Mouse (Mus musculus): ENCODE measurements around the gene Fbxo34. TPM values are rescaled to one million over a fixed set of nuclear protein-coding genes. Genes with fewer than 3 reads are reported as not detected.
A peak's percentile ranks its signal among the peaks of the same experiment; 100 is the strongest.

Fbxo34 gene
- polyA plus RNA-seq, 1 experiment, result 10.2 TPM

DNA sequence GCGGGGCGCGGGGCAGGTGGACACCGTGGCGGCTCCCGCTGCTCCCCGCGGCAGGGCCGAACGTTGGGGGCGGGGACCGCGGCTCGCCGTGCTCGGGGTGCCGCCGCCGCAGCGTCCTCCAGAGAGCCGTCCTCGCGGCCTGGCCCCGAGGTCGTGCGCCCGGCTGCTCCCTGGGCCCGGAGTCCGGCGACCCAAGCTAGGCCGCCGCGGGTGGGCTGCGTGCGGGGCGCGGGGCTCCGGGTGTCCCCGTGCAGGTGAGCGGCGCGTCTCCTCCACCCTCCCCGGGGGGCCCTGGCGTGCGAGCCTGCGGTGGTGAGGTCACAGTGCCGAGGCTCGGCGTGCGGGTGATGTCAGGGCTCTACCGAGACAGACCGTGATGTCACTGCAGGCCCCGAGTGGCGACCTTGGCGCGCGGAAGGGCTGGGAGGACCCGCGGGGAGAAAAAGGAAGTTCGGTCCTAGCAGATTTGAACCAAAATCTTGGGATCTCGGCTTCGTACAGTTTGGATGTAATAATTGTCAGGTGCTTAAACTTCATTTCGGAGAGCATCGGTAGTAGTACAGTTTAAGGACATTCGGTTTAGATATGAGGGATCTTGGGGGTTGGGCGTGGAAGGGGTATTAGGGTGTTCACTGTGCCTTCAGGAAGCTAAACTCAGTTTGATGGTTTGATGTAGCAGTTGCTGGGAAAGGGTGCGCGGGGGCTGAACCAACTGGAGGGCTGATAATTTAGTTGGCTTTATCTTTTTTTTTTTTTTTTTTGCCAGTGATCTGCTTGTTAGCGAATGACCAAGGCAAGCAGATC is 22.7 kb downstream of the Fbxo34 start:
- Histone ChIP-seq H3K4me3 (ENCODE audit: insufficient read depth, low read depth, low read length) (peak overlapping the region; percentile 99), H3K27me3 (replicated peaks; ENCODE audit: control insufficient read depth, insufficient read depth, low read length) (no peaks in the 10 kb centered on the region), H3K27ac (ENCODE audit: insufficient read depth, low read depth, low read length) (peak overlapping the region; percentile 68), H3K36me3 (ENCODE audit: control insufficient read depth, insufficient read depth, low read length) (no peaks in the 10 kb centered on the region), H3K4me1 (ENCODE audit: control insufficient read depth, insufficient read depth, low read length) (peaks cover 7% of the 10 kb centered on the region; the same call in 1 of the 2 replicates)
- TF ChIP-seq CTCF (conservative IDR thresholded peaks at IDR 0.05; ENCODE audit: insufficient read depth, insufficient read length, low read depth, low read length) (no peak), POLR2A (IDR thresholded peaks at IDR 0.05; ENCODE audit: low read depth, low read length) (no peak)
- 1% methylated on average over 69 of the region's 69 CpGs for WGBS
- DNase-seq, result peak; percentile 61

- 61% methylated on average over 9 of the region's 9 CpGs for WGBS
- Histone ChIP-seq H3K4me3 (ENCODE audit: insufficient read depth, low read depth, low read length) (no peak overlapping the region), H3K4me1 (ENCODE audit: control insufficient read depth, insufficient read depth, low read length) (peaks cover 7% of the 10 kb centered on the region; the same call in 1 of the 2 replicates), H3K27ac (ENCODE audit: insufficient read depth, low read depth, low read length) (no peak overlapping the region), H3K36me3 (ENCODE audit: control insufficient read depth, insufficient read depth, low read length) (no peaks in the 10 kb centered on the region), H3K27me3 (replicated peaks; ENCODE audit: control insufficient read depth, insufficient read depth, low read length) (no peaks in the 10 kb centered on the region)
- TF ChIP-seq CTCF (conservative IDR thresholded peaks at IDR 0.05; ENCODE audit: insufficient read depth, insufficient read length, low read depth, low read length), result no peak
- no peak for TF ChIP-seq POLR2A (IDR thresholded peaks at IDR 0.05; ENCODE audit: low read depth, low read length)
- DNase-seq, result peak; percentile 47
Measured at GRCm38 (mm10) chr14:47473891-47474290, 23.7 kb downstream of the Fbxo34 start.

GRCm38 (mm10) chr14:47474571-47475254 is 24.5 kb downstream of the Fbxo34 start:
- Histone ChIP-seq H3K36me3 (ENCODE audit: control insufficient read depth, insufficient read depth, low read length) (no peaks in the 10 kb centered on the region), H3K27me3 (replicated peaks; ENCODE audit: control insufficient read depth, insufficient read depth, low read length) (no peaks in the 10 kb centered on the region), H3K4me1 (ENCODE audit: control insufficient read depth, insufficient read depth, low read length) (peaks cover 7% of the 10 kb centered on the region; the same call in 1 of the 2 replicates), H3K4me3 (ENCODE audit: insufficient read depth, low read depth, low read length) (no peak overlapping the region), H3K27ac (ENCODE audit: insufficient read depth, low read depth, low read length) (no peak overlapping the region)
- DNase-seq, result no peak
- WGBS, result 74% methylated on average over 8 of the region's 8 CpGs
- no peak for TF ChIP-seq POLR2A (IDR thresholded peaks at IDR 0.05; ENCODE audit: low read depth, low read length)

DNA sequence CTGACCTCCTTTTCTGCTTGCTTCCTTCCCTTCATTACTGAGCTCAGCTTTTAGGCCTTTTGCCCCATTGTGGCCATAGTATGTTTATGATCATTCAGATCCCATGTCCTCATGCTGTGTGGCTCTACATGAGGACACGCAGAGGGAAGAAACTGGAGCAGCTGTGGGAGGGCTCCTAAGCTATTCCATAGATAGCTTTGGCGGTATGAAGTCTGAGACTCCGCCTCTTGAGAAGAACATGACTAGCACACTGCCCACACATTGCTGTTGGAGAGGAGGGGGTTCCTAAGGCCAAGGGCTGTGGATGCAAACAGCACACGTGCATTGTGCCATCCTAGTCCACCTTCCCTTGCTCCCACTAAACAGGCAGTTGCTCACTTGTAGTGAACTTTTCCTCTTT is 26.0 kb downstream of the Fbxo34 start:
- 79% methylated on average over 4 of the region's 4 CpGs for WGBS
- peaks cover 7% of the 10 kb centered on the region; the same call in 1 of the 2 replicates for H3K4me1 ChIP-seq (ENCODE audit: control insufficient read depth, insufficient read depth, low read length)
- H3K4me3 ChIP-seq (ENCODE audit: insufficient read depth, low read depth, low read length), result no peak overlapping the region
- H3K27ac ChIP-seq (ENCODE audit: insufficient read depth, low read depth, low read length), result no peak overlapping the region
- no peaks in the 10 kb centered on the region for H3K36me3 ChIP-seq (ENCODE audit: control insufficient read depth, insufficient read depth, low read length)
- TF ChIP-seq POLR2A (IDR thresholded peaks at IDR 0.05; ENCODE audit: low read depth, low read length) (no peak), CTCF (conservative IDR thresholded peaks at IDR 0.05; ENCODE audit: insufficient read depth, insufficient read length, low read depth, low read length) (no peak)
- H3K27me3 ChIP-seq (replicated peaks; ENCODE audit: control insufficient read depth, insufficient read depth, low read length), result no peaks in the 10 kb centered on the region
- no peak for DNase-seq

DNA sequence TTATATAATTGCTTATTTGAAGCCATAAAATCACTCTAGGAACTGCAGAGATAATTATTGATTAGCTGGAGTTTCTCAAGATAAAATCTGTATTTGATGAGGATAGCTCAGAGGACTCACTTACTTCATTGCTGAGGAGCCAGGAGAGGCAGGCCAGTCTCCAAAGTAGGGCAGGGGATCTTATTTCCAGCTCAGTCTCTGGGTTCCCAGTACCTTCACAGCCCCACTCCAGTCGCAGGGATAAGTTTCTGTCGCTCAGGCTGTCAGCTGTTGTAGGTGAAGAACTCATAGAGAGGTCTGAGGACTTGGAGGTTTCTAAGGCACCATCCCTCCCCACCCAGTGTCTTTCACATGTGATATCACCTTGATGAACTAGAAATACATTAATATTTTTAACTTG is 27.5 kb downstream of the Fbxo34 start:
- no peaks in the 10 kb centered on the region for H3K36me3 ChIP-seq (ENCODE audit: control insufficient read depth, insufficient read depth, low read length)
- no peak for DNase-seq
- 79% methylated on average over 2 of the region's 2 CpGs for whole genome bisulfite sequencing
- TF ChIP-seq POLR2A (IDR thresholded peaks at IDR 0.05; ENCODE audit: low read depth, low read length), result no peak
- no peak for TF ChIP-seq CTCF (conservative IDR thresholded peaks at IDR 0.05; ENCODE audit: insufficient read depth, insufficient read length, low read depth, low read length)
- H3K27ac ChIP-seq (ENCODE audit: insufficient read depth, low read depth, low read length), result no peak overlapping the region
- H3K4me3 ChIP-seq (ENCODE audit: insufficient read depth, low read depth, low read length), result no peak overlapping the region
- H3K27me3 ChIP-seq (replicated peaks; ENCODE audit: control insufficient read depth, insufficient read depth, low read length), result no peaks in the 10 kb centered on the region
- H3K4me1 ChIP-seq (ENCODE audit: control insufficient read depth, insufficient read depth, low read length), result peaks cover 7% of the 10 kb centered on the region; the same call in 1 of the 2 replicates

DNA sequence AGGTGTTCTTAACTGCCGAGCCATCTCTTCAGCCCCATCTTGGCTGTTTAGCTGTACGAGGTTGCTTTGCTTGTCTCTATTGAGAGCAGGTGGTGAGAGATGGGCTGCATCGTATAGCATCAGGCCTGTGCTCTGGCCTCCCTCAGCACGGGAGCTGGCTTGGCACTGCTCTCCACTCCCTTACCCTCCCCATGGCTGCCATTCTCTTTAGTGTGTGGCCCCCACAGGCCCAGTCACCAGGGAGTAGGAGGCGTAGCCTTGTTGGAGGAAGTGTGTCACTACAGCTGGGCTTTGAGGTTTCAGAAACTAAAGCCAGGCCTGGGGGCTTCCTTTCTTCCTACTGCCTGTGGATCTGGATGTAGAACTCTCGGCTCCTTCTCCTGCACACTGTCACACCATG is 32.0 kb downstream of the Fbxo34 start:
- peaks cover 4% of the 10 kb centered on the region; the same call in 1 of the 2 replicates for H3K4me1 ChIP-seq (ENCODE audit: control insufficient read depth, insufficient read depth, low read length)
- no peaks in the 10 kb centered on the region for H3K27me3 ChIP-seq (replicated peaks; ENCODE audit: control insufficient read depth, insufficient read depth, low read length)
- H3K36me3 ChIP-seq (ENCODE audit: control insufficient read depth, insufficient read depth, low read length), result no peaks in the 10 kb centered on the region
- no peak for DNase-seq
- H3K27ac ChIP-seq (ENCODE audit: insufficient read depth, low read depth, low read length), result no peak overlapping the region
- no peak for TF ChIP-seq CTCF (conservative IDR thresholded peaks at IDR 0.05; ENCODE audit: insufficient read depth, insufficient read length, low read depth, low read length)
- TF ChIP-seq POLR2A (IDR thresholded peaks at IDR 0.05; ENCODE audit: low read depth, low read length), result no peak
- 90% methylated on average over 6 of the region's 6 CpGs for WGBS
- H3K4me3 ChIP-seq (ENCODE audit: insufficient read depth, low read depth, low read length), result no peak overlapping the region

DNA sequence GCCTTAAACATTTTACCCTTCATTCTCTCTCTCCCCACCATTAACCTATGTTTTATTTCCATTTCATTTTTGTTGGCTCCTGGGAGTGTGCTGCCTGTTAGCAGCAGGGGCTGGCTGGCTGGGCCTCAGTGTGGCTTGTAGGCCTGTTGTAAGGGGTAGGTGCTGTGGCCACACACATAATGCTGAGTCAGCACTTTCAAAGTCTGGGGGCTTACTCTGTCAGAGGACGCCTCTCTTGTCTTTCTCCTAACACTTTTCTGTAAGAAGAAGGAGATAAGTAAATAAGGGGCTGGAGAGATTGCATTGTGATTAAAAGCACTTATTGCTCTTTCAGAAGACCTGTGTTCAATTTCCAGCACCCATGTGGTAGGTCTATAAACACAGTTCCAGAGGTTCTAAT is 32.9 kb downstream of the Fbxo34 start:
- no peak overlapping the region for H3K4me3 ChIP-seq (ENCODE audit: insufficient read depth, low read depth, low read length)
- WGBS, result 93% methylated on average over 1 of the region's 1 CpGs
- TF ChIP-seq CTCF (conservative IDR thresholded peaks at IDR 0.05; ENCODE audit: insufficient read depth, insufficient read length, low read depth, low read length), result no peak
- no peak for TF ChIP-seq POLR2A (IDR thresholded peaks at IDR 0.05; ENCODE audit: low read depth, low read length)
- H3K4me1 ChIP-seq (ENCODE audit: control insufficient read depth, insufficient read depth, low read length), result peaks cover 4% of the 10 kb centered on the region; the same call in 1 of the 2 replicates
- no peaks in the 10 kb centered on the region for H3K27me3 ChIP-seq (replicated peaks; ENCODE audit: control insufficient read depth, insufficient read depth, low read length)
- DNase-seq, result no peak
- no peak overlapping the region for H3K27ac ChIP-seq (ENCODE audit: insufficient read depth, low read depth, low read length)
- no peaks in the 10 kb centered on the region for H3K36me3 ChIP-seq (ENCODE audit: control insufficient read depth, insufficient read depth, low read length)
